Mouse (Mus musculus): ENCODE measurements around the gene Heyl.

Gene Heyl

DNA sequence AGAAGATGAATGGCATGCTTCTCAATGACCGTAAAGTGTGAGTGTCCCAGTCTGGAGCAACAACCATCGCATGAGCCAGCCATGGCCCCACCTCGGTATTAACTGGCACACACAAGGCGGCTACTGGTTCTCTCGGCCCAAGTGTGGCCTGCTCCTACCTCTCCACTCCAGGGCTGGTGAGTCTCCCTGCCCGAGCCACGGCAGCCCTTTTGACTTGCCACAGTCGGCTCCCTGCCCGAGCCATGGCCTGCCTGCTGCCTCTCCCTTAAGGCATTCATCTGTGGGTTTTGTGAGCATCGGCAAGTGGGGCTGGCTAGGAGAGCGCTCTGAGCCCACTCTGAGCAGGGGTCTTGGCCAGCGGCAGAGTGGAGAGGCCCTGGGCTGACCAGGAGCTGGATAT, 55.7 kb downstream of the Heyl start:
- peak; percentile 75 for DNase-seq

DNA sequence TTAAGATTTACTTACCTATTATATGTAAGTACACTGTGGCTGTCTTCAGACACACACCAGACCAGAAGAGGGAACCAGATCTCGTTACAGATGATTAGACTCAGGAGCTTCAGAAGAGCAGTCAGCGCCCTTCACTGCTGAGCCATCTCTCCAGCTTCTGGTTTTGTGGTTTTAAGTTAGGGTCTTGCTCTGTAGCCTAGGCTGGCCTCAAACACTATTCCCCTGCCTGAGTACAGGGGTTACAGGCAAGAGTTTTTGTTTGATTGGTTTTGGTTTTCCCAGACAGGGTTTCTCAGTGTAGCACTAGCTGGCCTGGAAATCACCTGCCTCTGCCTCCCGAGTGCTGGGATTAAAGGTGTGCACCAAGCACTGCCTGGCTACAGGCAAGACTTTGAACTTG, 59.0 kb downstream of the Heyl start:
- peak; percentile 81 for DNase-seq

DNA sequence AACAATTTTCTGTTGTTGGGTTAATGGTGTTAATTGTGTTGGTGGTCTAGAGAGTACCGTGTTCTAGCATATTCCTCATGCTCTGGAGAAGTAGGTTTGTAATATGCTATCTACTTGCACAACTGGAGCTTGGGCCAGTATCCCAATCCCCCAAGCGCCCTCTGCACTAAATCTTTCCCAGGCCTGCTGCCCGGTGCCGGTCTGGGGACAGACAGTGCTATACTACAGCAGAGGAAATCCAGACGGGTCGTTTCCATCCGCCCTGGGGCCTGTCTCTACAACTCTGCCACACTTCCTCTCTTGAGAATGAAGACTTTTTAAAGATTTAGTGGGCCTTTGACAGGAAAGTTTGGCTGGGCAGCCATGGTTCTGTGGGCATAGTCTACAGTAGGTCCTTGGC, 59.6 kb downstream of the Heyl start:
- DNase-seq = peak; percentile 88

DNA sequence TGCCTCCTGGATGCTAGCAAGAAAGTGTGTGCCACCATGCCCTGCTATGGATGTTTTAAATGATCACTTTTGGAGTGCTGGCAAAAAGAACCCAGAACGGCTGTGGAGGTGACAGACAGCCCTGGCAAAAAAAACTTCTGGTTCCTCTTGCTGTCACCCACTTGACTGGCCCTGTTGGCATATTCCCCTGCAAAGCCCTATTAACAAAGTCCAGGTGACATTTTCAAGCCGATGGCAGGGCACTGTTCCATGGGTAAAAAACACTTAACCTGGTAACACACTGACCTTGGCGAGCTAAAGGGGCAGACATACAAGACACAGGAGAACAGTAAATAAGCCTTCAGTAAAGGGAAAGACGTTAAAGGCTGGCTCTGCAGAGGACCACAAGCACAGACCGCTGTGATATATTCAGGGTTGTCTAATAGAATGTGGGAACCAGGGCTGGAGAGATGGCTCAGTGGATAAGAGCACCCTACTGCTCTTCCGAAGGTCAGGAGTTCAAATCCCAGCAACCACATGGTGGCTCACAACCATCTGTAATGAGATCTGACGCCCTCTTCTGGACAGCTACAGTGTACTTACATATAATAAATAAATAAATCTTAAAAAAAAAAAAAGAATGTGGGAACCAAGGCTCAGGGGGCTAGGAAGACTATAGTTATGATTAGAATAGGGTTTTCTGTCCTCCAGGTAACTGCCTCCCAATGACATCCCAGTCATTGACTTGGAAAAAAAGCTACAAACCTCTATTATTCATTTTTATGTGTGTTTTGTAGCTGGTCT, 60.5 kb downstream of the Heyl start:
- DNase-seq = peak; percentile 91

DNA sequence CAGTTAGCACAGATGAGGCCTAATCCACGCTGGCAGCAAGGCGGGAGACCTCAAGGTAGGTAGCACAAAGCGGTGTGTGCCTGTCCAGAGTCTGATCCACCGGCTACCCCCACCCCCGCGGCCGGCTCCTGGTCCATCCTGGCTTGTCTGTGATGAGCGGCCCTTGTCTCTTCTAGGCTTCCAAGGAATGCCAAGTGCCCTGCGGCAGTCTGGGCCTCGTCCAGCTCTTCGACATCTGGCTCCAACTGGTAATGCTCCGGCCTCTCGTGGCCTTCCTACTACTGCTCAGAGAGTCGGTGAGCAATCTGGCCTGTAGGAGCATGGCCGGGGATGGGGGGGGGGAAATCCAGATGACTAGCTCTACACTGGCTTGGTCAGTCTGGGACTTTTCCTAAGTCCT, 61.7 kb downstream of the Heyl start:
- peak; percentile 89 for DNase-seq

DNA sequence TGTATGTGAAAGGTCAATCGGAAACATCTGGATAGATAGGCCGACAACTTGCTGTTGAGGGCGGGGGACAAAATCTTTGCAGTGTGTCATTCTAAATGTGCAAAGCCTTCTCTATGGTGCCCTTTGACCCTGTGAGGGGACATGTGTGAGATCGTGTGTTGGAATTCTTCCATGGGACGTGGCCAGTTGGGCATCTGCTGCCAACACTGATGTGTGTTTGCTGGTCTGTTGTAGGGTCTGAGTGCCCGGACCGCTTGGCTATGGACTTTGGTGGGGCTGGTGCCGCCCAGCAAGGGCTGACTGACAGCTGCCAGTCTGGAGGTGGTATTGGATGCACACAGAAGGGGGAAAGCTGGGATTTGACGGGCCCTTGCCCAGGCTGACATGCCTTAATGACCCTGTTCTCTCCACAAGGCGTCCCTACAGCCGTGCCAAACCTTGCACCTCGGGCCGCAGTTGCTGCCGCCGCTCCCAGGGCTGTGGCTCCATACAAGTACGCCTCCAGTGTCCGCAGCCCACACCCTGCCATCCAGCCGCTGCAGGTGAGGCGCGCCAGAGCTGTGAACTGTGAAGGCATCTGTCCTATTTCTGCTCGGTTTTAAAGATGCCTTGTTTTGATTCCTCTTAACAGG, 62.3 kb downstream of the Heyl start:
- DNase-seq = peak; percentile 91

DNA sequence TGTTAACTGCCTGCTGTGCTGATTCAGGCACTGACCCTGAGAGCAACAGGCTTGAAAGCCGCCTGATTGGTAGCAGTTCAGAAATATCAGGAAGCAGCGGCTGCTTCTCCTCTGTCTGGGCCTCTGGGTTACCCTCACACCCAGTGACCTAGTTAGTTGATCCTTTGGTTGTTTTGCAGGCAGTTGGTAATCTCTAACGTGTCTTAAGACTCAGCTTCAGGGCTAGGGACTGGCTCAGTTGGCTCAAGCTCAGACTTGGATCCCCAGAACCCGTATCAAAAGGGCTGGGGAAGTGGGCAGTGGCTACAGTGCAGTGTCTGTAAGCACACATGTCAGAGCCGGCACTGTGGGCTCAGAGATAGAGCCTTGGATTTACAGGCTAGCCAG, 62.8 kb downstream of the Heyl start:
- peak; percentile 79 for DNase-seq

DNA sequence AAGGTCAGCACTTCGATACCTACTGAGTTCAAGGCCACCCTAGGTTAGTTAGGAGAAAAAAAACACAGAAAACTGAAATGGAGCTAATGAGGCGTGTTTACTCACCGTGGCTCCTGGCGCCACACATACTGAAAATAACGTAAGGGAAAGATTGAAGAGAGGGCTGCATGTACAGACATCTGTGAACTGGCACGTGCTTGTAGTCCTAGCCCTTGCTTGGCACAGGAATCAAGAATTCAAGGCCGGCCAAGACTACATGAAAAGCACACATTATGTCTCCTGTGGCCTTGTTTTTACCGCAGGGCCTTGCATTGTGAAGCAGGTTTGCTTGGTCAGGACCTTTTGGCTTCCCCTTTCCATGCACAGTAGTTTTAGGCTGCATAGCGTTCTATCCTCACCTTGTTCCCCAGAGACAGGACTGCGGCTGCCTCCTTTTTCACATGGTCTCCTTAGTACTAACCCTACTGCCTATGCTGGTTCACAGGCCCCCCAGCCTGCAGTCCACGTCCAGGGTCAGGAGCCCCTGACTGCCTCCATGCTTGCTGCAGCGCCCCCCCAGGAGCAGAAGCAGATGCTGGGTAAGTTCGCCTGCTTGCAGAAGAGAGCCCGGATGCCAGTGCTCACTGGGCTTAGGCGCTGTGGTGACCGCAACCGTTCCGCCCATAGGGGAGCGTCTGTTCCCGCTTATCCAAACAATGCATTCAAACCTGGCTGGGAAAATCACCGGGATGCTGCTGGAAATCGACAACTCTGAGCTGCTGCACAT, 64.0 kb downstream of the Heyl start:
- DNase-seq = peak; percentile 91

DNA sequence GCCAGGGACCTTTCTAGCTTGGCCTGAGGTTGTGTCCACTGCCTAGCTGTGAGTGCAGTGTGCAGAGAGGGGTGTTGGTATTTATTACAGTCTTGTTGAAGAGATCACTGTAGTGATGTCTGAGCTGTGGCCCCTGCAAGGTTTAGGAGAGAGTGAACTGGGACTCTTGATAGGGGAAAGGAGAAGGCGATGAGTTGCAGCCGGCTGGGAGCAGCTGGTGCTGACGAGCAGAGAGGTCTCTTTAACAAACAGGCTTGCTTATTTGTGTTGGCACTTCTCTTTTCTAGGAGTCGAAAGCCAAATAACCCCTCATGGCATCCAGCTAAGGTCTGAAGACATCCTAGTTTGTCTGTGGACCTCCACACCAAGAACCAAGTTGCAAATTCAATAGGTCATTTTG, 64.9 kb downstream of the Heyl start:
- peak; percentile 97 for DNase-seq

DNA sequence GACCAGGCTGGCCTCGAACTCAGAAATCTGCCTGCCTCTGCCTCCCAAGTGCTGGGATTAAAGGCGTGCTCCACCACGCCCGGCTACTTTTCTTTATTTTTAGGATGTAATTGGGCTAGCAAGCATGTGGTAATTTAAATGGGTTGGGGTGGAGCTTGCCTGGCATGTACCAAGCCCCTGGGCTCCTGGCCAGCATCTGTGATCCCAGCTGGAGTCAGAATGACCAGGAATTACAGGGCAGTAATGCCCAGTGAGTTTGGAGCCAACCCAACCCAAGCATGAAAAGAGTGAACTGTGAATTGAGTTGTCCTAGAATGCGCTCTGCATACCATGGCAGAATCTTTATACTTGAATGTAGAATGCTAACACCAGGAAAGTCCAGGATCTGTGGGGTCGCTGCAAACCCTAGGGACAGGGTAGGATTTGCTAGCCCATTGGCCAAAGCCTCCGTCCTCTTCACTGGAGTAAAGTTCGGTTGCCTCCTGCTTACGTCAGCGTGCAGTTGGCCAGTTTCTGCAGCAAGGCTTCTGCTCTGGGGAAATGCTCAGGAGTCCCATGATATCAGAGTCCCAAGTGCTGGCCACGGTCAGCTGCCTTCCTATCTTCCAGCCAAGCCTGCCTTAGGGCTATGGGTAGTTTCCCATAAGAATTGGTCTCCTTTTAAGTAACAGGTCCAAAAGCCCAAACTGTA, 65.8 kb downstream of the Heyl start:
- DNase-seq = peak; percentile 97

Data from heart, adult 11 months (tissue).